Mouse (Mus musculus): Measurements from ENCODE around the gene Zfp775. TPM values are rescaled to one million over a fixed set of nuclear protein-coding genes. Genes with fewer than 3 reads are reported as not detected.

The Zfp775 gene
- total and polyA plus RNA-seq, 3 experiments: 6.2 to 12.9 (median 11.8) TPM

DNA sequence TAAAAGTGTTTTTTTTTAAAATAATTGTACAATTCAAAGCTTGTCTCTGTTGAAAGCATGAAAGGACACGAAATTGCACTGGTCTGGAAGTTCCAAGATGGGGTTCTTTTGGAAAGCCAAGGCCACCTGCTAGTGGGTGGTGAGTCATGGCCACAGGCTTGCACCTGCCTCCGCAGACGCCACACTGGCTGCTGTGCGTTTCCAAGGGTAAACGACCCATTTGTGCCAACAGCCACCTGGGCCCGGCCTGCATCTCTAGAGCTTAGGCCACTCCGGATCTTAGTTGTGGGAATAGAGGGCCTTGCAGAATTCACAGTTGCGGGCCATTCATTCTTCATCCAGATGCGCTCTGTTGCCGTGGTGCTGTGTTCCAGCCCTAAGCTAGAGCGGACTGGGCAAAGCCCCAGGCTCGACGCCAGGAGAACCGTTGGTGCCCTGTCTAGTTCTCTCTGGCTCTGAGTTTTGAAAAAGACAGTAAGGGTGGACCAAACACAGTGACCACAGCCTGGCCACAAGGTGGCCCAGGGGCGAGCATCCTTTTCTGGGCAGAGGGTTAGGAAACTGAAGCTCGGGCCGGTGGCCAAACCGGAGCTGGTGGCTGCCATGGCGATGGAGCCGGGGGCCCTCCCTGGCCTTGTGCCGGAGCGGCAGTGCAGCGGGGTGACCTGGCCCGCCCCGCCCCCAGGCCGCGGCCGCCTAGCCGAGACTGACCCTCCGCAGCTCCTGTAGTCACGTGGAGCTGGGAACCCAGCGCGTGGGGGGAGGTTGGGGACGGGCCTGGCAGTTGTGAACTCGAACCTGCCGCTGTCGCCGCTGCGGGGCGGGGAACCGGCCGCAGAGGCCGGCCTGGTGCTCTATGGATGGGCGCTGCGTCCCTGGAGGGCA lies 8.5 kb upstream of the Zfp775 start, which contains the start of the genes Repin1 and Gm44965:
Repin1 (plus strand) TSS at position 726 of the 885 bp plus-strand sequence.
Gm44965 (plus strand) TSS at position 784 of the 885 bp plus-strand sequence.
- Histone ChIP-seq H3K36me3 (ENCODE audit: control insufficient read depth, insufficient read depth, low read length) (no peaks in the 10 kb centered on the region), H3K79me2 (replicated peaks; ENCODE audit: control insufficient read depth, insufficient read depth, low read length) (peaks cover 4% of the 10 kb centered on the region; the same call in 1 of the 2 replicates), H3K27me3 (ENCODE audit: control insufficient read depth, insufficient read depth, low read length) (no peaks in the 10 kb centered on the region), H3K27ac (peak within 1 kb of the TSS; percentile 94), H3K9ac (ENCODE audit: low read depth, low read length) (peak within 1 kb of the TSS; percentile 90), H3K4me1 (ENCODE audit: control insufficient read depth, insufficient read depth, low read length) (peaks cover 2% of the 10 kb centered on the region; the same call in 1 of the 2 replicates), H3K4me3 (peak within 1 kb of the TSS; percentile 96)
- 8% methylated on average over 45 of the region's 45 CpGs for WGBS
- intact Hi-C loops (cut with DNase I): no loop called here
- TF ChIP-seq EP300 (IDR thresholded peaks at IDR 0.05; ENCODE audit: insufficient read depth, low read depth, low read length) (no peak), CTCF (IDR thresholded peaks at IDR 0.05) (peak; percentile 83), POLR2A (IDR thresholded peaks at IDR 0.05; ENCODE audit: insufficient read depth, low read depth, low read length) (peak; percentile 62)
- peak; percentile 95 to 98 for DNase-seq

DNA sequence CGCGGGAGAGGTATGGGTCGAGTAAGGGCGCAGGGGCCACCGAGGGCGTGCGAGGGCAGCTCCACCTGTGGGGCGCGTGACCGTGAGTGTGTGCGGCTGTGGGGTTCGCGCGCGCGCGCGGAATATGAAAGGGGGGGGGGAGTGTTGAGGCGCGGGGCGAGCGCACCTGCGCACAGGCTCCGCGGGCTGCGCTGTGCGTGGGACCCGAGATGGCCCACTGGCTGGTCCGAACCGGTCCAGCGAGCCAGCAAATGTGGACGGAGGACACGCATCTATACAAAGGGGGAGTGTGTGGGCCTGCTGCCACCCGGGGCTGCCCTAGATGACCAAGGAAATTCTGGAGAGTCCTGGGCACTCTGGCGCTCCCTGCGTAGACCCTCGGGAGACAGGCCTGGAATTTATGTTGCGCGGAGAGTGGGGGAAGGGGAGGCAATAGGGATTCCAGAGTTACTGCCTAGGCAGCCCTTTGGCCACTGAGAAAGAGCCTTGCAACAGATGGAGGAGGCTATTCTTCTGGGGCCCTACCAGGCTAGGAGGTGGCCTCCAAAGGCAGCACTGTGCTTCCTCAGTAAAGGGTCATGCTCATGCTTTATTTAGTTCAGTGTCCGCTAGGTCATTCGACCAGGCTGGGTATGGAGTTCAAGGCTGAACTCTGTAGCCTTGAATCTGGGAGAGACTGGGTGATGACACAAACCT lies 7.7 kb upstream of the Zfp775 start:
- H3K4me1 ChIP-seq (ENCODE audit: control insufficient read depth, insufficient read depth, low read length): peaks cover 2% of the 10 kb centered on the region; the same call in 1 of the 2 replicates
- intact Hi-C loops (cut with DNase I): no loop called here
- WGBS: under 1% methylated on average over 41 of the region's 41 CpGs

GRCm38 (mm10) chr6:48595278-48595677 lies 6.6 kb upstream of the Zfp775 start:
- Histone ChIP-seq H3K4me3 (no peak overlapping the region; the same call in 1 of the 2 replicates), H3K9ac (ENCODE audit: low read depth, low read length) (no peak overlapping the region)
- DNase-seq: no peak

More for the DNA sequence above, 7.7 kb upstream of the Zfp775 start:
- peak overlapping the region; percentile 96 for H3K4me3 ChIP-seq
- H3K27ac ChIP-seq: peak overlapping the region; percentile 94
- peak in 1 of 2 experiments; percentile 63 for DNase-seq
- peak overlapping the region; percentile 90 for H3K9ac ChIP-seq (ENCODE audit: low read depth, low read length)
- TF ChIP-seq EP300 (IDR thresholded peaks at IDR 0.05; ENCODE audit: insufficient read depth, low read depth, low read length): no peak
- TF ChIP-seq POLR2A (IDR thresholded peaks at IDR 0.05; ENCODE audit: insufficient read depth, low read depth, low read length): no peak
- TF ChIP-seq CTCF (IDR thresholded peaks at IDR 0.05): no peak
- no peaks in the 10 kb centered on the region for H3K27me3 ChIP-seq (ENCODE audit: control insufficient read depth, insufficient read depth, low read length)
- H3K79me2 ChIP-seq (replicated peaks; ENCODE audit: control insufficient read depth, insufficient read depth, low read length): peaks cover 4% of the 10 kb centered on the region; the same call in 1 of the 2 replicates
- H3K36me3 ChIP-seq (ENCODE audit: control insufficient read depth, insufficient read depth, low read length): no peaks in the 10 kb centered on the region

DNA sequence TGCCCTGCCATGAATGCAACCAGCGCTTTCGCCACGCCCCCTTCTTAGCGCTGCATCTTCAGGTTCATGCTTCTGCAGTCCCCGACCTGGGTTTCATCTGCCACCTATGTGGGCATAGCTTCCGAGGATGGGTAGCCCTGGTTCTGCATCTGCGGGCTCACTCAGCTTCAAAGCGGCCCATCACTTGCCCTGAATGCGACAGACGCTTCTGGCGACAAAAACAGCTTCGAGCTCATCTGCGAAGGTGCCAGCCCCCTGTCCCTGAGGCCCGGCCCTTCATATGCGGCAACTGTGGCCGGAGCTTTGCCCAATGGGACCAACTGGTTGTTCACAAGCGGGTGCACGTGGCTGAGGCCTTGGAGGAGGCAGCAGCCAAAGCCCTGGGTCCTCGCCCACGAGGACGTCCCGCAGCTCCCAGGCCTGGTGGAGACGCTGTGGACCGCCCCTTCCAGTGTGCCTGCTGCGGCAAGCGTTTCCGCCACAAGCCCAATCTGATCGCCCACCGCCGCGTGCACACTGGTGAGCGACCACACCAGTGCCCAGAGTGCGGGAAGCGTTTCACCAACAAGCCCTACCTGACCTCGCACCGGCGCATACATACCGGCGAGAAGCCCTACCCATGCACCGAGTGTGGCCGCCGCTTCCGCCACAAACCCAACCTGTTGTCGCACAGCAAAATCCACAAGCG lies 5.2 kb upstream of the Zfp775 start:
- 95% methylated on average over 45 of the region's 45 CpGs for WGBS
- TF ChIP-seq POLR2A (IDR thresholded peaks at IDR 0.05; ENCODE audit: insufficient read depth, low read depth, low read length) (no peak), EP300 (IDR thresholded peaks at IDR 0.05; ENCODE audit: insufficient read depth, low read depth, low read length) (no peak), CTCF (IDR thresholded peaks at IDR 0.05) (no peak)

More at GRCm38 (mm10) chr6:48595278-48595677, 6.6 kb upstream of the Zfp775 start:
- no peaks in the 10 kb centered on the region for H3K27me3 ChIP-seq (ENCODE audit: control insufficient read depth, insufficient read depth, low read length)
- TF ChIP-seq POLR2A (IDR thresholded peaks at IDR 0.05; ENCODE audit: insufficient read depth, low read depth, low read length) (no peak), CTCF (IDR thresholded peaks at IDR 0.05) (no peak), EP300 (IDR thresholded peaks at IDR 0.05; ENCODE audit: insufficient read depth, low read depth, low read length) (no peak)
- intact Hi-C loops (cut with DNase I): no loop called here
- 39% methylated on average over 1 of the region's 1 CpGs for WGBS
- no peaks in the 10 kb centered on the region for H3K36me3 ChIP-seq (ENCODE audit: control insufficient read depth, insufficient read depth, low read length)
- peaks cover 4% of the 10 kb centered on the region; the same call in 1 of the 2 replicates for H3K79me2 ChIP-seq (replicated peaks; ENCODE audit: control insufficient read depth, insufficient read depth, low read length)
- H3K27ac ChIP-seq: no peak overlapping the region
- peaks cover 2% of the 10 kb centered on the region; the same call in 1 of the 2 replicates for H3K4me1 ChIP-seq (ENCODE audit: control insufficient read depth, insufficient read depth, low read length)

DNA sequence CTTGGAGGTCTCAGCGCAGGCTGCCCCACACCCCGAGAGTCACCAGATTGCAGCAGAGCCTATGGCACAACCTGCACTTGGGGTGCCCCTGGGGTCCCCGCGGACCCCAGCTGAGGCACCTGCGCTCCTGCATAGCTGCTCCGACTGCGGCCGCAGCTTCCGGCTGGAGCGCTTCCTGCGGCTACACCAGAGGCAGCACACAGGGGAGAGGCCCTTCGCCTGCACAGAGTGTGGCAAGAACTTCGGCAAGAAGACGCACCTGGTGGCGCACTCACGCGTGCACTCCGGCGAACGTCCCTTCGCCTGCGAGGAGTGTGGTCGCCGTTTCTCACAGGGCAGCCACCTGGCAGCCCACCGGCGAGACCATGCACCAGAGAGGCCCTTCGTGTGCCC lies 4.6 kb upstream of the Zfp775 start:
- WGBS: 98% methylated on average over 27 of the region's 27 CpGs

More for the DNA sequence above, 5.2 kb upstream of the Zfp775 start:
- Histone ChIP-seq H3K79me2 (replicated peaks; ENCODE audit: control insufficient read depth, insufficient read depth, low read length) (peaks cover 4% of the 10 kb centered on the region; the same call in 1 of the 2 replicates), H3K27me3 (ENCODE audit: control insufficient read depth, insufficient read depth, low read length) (no peaks in the 10 kb centered on the region), H3K4me1 (ENCODE audit: control insufficient read depth, insufficient read depth, low read length) (peaks cover 2% of the 10 kb centered on the region; the same call in 1 of the 2 replicates), H3K36me3 (ENCODE audit: control insufficient read depth, insufficient read depth, low read length) (no peaks in the 10 kb centered on the region), H3K9ac (ENCODE audit: low read depth, low read length) (no peak overlapping the region), H3K4me3 (no peak overlapping the region), H3K27ac (no peak overlapping the region)
- no peak for DNase-seq
- intact Hi-C loops (cut with DNase I): no loop called here

More for the DNA sequence above, 4.6 kb upstream of the Zfp775 start:
- no peak overlapping the region for H3K27ac ChIP-seq
- H3K36me3 ChIP-seq (ENCODE audit: control insufficient read depth, insufficient read depth, low read length): no peaks in the 10 kb centered on the region
- TF ChIP-seq POLR2A (IDR thresholded peaks at IDR 0.05; ENCODE audit: insufficient read depth, low read depth, low read length) (no peak), CTCF (IDR thresholded peaks at IDR 0.05) (no peak), EP300 (IDR thresholded peaks at IDR 0.05; ENCODE audit: insufficient read depth, low read depth, low read length) (no peak)
- H3K9ac ChIP-seq (ENCODE audit: low read depth, low read length): no peak overlapping the region
- intact Hi-C loops (cut with DNase I): no loop called here
- peaks cover 4% of the 10 kb centered on the region; the same call in 1 of the 2 replicates for H3K79me2 ChIP-seq (replicated peaks; ENCODE audit: control insufficient read depth, insufficient read depth, low read length)
- no peak overlapping the region for H3K4me3 ChIP-seq
- H3K27me3 ChIP-seq (ENCODE audit: control insufficient read depth, insufficient read depth, low read length): no peaks in the 10 kb centered on the region
- no peak for DNase-seq
- peaks cover 2% of the 10 kb centered on the region; the same call in 1 of the 2 replicates for H3K4me1 ChIP-seq (ENCODE audit: control insufficient read depth, insufficient read depth, low read length)
